Mouse (Mus musculus) intestine, embryonic 14.5 days (tissue): Measurements from ENCODE around the gene Psmd9. TPM values are rescaled to one million over a fixed set of nuclear protein-coding genes. Genes with fewer than 3 reads are reported as not detected.

Experiments used
- ATAC-seq: fragments of 200-750 bp; cut with Nextera tagmentation; replicated peaks from 2 replicates; pipeline ENCODE4 v1.8.0; 2017; ENCODE audit warnings: low read depth, moderate number of reproducible peaks, moderate TSS enrichment, moderate library complexity; ENCODE audit not compliant: low FRiP score, low TSS enrichment
- DNase-seq: peaks from one replicate; pipeline ENCODE4 v3.0.0-alpha.2; 2018; ENCODE audit warnings: low spot score
- H3K27ac ChIP-seq: fragments of 300-500 bp; sonication (generic); 2 replicates; pipeline ENCODE4 v1.5.1; 2014; ENCODE audit warnings: low read depth, mild to moderate bottlenecking, control low read depth
- H3K27me3 ChIP-seq: fragments of 300-500 bp; sonication (generic); replicated peaks from 2 replicates; pipeline ENCODE4 v1.6.1; 2014; ENCODE audit warnings: low read length, control low read depth; ENCODE audit not compliant: control insufficient read depth, insufficient read depth
- H3K36me3 ChIP-seq: fragments of 300-500 bp; sonication (generic); 2 replicates; pipeline ENCODE4 v1.6.1; 2014; ENCODE audit warnings: low read length, control low read depth; ENCODE audit not compliant: control insufficient read depth, insufficient read depth
- H3K4me1 ChIP-seq: fragments of 300-500 bp; sonication (generic); replicated peaks from 2 replicates; pipeline ENCODE4 v1.6.1; 2014; ENCODE audit warnings: low read length, control low read depth, mixed read lengths; ENCODE audit not compliant: control insufficient read depth, insufficient read depth
- H3K4me2 ChIP-seq: fragments of 300-500 bp; sonication (generic); 2 replicates; pipeline ENCODE4 v1.6.1; 2014; ENCODE audit warnings: low read length
- H3K4me3 ChIP-seq: fragments of 300-500 bp; sonication (generic); 2 replicates; pipeline ENCODE4 v1.5.1; 2014; ENCODE audit warnings: low read depth, low read length, control low read depth, mixed read lengths
- H3K9ac ChIP-seq: fragments of 300-500 bp; sonication (generic); 2 replicates; pipeline ENCODE4 v1.6.1; 2014; ENCODE audit warnings: mild to moderate bottlenecking, low read length
- H3K9me3 ChIP-seq: fragments of 300-500 bp; sonication (generic); 2 replicates; pipeline ENCODE4 v1.6.1; 2016; ENCODE audit warnings: low read length, control low read depth; ENCODE audit not compliant: control insufficient read depth
- WGBS: fragments of 180-500 bp; shearing (Covaris S2); extraction: QIAGEN DNeasy Blood & Tissue Kit; methylation state at CpG from one replicate; pipeline ENCODE4 v1.1.7; 2014; 5-methylcytosine and 5-hydroxymethylcytosine counted together
- polyA plus RNA-seq: library from polyadenylated mRNA; unstranded; fragments of >200 nt; fragmentation: Nextera tagmentation; extraction: Ambion mirVana; gene quantifications from 2 replicates; pipeline ENCODE4 v1.2.1, GENCODE M21; 2014

Psmd9 gene
- polyA plus RNA-seq, result 58.6 and 68.4 TPM in 2 replicates

GRCm38 (mm10) chr5:123169284-123169683 lies at the start of gene Psmd9:
TSS of gene Psmd9 (plus strand) at chr5:123169413.
- Histone ChIP-seq H3K4me2 (no peak within 1 kb of the TSS), H3K27ac (no peak within 1 kb of the TSS), H3K4me3 (no peak within 1 kb of the TSS), H3K4me1 (0 out of 2 replicates have a peak, but pooled peaks cover 6% of the 10 kb centered on the region), H3K36me3 (peaks cover 24% of the 10 kb centered on the region), H3K9ac (no peak within 1 kb of the TSS), H3K27me3 (no peaks in the 10 kb centered on the region), H3K9me3 (no peaks in the 10 kb centered on the region)
- WGBS, result 79% methylated on average over 5 of the region's 5 CpGs
- DNase-seq (no peak), ATAC-seq (no peak)

- WGBS, result 62% methylated on average over 7 of the region's 7 CpGs
- DNase-seq (no peak), ATAC-seq (no peak)
- H3K4me2 ChIP-seq, result no peak overlapping the region
- no peak overlapping the region for H3K27ac ChIP-seq
- H3K4me3 ChIP-seq, result no peak overlapping the region
- 0 out of 2 replicates have a peak, but pooled peaks cover 4% of the 10 kb centered on the region for H3K36me3 ChIP-seq
- no peak overlapping the region for H3K9ac ChIP-seq
- no peaks in the 10 kb centered on the region for H3K27me3 ChIP-seq
- H3K9me3 ChIP-seq, result no peaks in the 10 kb centered on the region
- H3K4me1 ChIP-seq, result no peaks in the 10 kb centered on the region
Measured at GRCm38 (mm10) chr5:123120624-123121215, 48.5 kb upstream of the Psmd9 start.

- Histone ChIP-seq H3K27me3 (no peaks in the 10 kb centered on the region), H3K4me1 (no peaks in the 10 kb centered on the region), H3K36me3 (no peaks in the 10 kb centered on the region), H3K9ac (no peak overlapping the region), H3K4me2 (no peak overlapping the region), H3K4me3 (no peak overlapping the region), H3K9me3 (no peaks in the 10 kb centered on the region), H3K27ac (no peak overlapping the region)
- no peak for DNase-seq
- no peak for ATAC-seq
- WGBS, result 90% methylated on average over 4 of the region's 4 CpGs
Measured at GRCm38 (mm10) chr5:123122181-123122580, 47.0 kb upstream of the Psmd9 start.

- DNase-seq (no peak), ATAC-seq (no peak)
- H3K27me3 ChIP-seq, result no peaks in the 10 kb centered on the region
- H3K27ac ChIP-seq, result no peak overlapping the region
- H3K9ac ChIP-seq, result no peak overlapping the region
- H3K9me3 ChIP-seq, result no peaks in the 10 kb centered on the region
- no peak overlapping the region for H3K4me2 ChIP-seq
- no peaks in the 10 kb centered on the region for H3K4me1 ChIP-seq
- H3K36me3 ChIP-seq, result no peaks in the 10 kb centered on the region
- WGBS, result 78% methylated on average over 6 of the region's 6 CpGs
- no peak overlapping the region for H3K4me3 ChIP-seq
Measured at GRCm38 (mm10) chr5:123125105-123125504, 44.1 kb upstream of the Psmd9 start.

GRCm38 (mm10) chr5:123125638-123126406 lies 43.4 kb upstream of the Psmd9 start:
- no peak overlapping the region for H3K4me2 ChIP-seq
- H3K9ac ChIP-seq, result no peak overlapping the region
- WGBS, result 85% methylated on average over 18 of the region's 18 CpGs
- no peaks in the 10 kb centered on the region for H3K36me3 ChIP-seq
- no peak overlapping the region for H3K27ac ChIP-seq
- no peak overlapping the region for H3K4me3 ChIP-seq
- ATAC-seq, result no peak
- H3K4me1 ChIP-seq, result no peaks in the 10 kb centered on the region
- no peak for DNase-seq
- no peaks in the 10 kb centered on the region for H3K9me3 ChIP-seq
- H3K27me3 ChIP-seq, result no peaks in the 10 kb centered on the region

GRCm38 (mm10) chr5:123127031-123127430 lies 42.2 kb upstream of the Psmd9 start:
- 72% methylated on average over 6 of the region's 6 CpGs for WGBS
- no peak for ATAC-seq
- H3K4me3 ChIP-seq, result no peak overlapping the region
- no peak for DNase-seq
- no peak overlapping the region for H3K27ac ChIP-seq
- H3K36me3 ChIP-seq, result no peaks in the 10 kb centered on the region
- H3K4me2 ChIP-seq, result no peak overlapping the region
- no peaks in the 10 kb centered on the region for H3K27me3 ChIP-seq
- H3K9ac ChIP-seq, result no peak overlapping the region
- no peaks in the 10 kb centered on the region for H3K9me3 ChIP-seq
- peaks cover 5% of the 10 kb centered on the region; the same call in 1 of the 2 replicates for H3K4me1 ChIP-seq

- Histone ChIP-seq H3K9me3 (no peaks in the 10 kb centered on the region), H3K4me2 (no peak overlapping the region), H3K9ac (no peak overlapping the region), H3K27ac (no peak overlapping the region), H3K4me3 (no peak overlapping the region), H3K4me1 (peaks cover 18% of the 10 kb centered on the region), H3K36me3 (peaks cover under 1% of the 10 kb centered on the region; the same call in 1 of the 2 replicates), H3K27me3 (no peaks in the 10 kb centered on the region)
- no peak for ATAC-seq
- WGBS, result 52% methylated on average over 10 of the region's 10 CpGs
- no peak for DNase-seq
Measured at GRCm38 (mm10) chr5:123128426-123129169, 40.6 kb upstream of the Psmd9 start.

- H3K27ac ChIP-seq, result no peak overlapping the region
- H3K4me1 ChIP-seq, result peaks cover 25% of the 10 kb centered on the region
- ATAC-seq (no peak), DNase-seq (no peak)
- H3K4me3 ChIP-seq, result no peak overlapping the region
- peaks cover 4% of the 10 kb centered on the region for H3K36me3 ChIP-seq
- 83% methylated on average over 10 of the region's 10 CpGs for WGBS
- H3K4me2 ChIP-seq, result no peak overlapping the region
- no peaks in the 10 kb centered on the region for H3K27me3 ChIP-seq
- H3K9me3 ChIP-seq, result no peaks in the 10 kb centered on the region
- H3K9ac ChIP-seq, result no peak overlapping the region
Measured at GRCm38 (mm10) chr5:123129170-123129757, 39.9 kb upstream of the Psmd9 start.
